Mouse (Mus musculus) urinary bladder, postnatal 25 days (tissue): Measurements from ENCODE around the gene Smim24.

ENCODE experiments used
- DNase-seq: peaks from one replicate; pipeline ENCODE4 v3.0.0; 2022; ENCODE audit warnings: low spot score

The Smim24 gene

GRCm38 (mm10) chr10:81392781-81393185, at the start of gene Smim24:
Gene Smim24 (plus strand): TSS chr10:81393051.
- no peak for DNase-seq

DNA sequence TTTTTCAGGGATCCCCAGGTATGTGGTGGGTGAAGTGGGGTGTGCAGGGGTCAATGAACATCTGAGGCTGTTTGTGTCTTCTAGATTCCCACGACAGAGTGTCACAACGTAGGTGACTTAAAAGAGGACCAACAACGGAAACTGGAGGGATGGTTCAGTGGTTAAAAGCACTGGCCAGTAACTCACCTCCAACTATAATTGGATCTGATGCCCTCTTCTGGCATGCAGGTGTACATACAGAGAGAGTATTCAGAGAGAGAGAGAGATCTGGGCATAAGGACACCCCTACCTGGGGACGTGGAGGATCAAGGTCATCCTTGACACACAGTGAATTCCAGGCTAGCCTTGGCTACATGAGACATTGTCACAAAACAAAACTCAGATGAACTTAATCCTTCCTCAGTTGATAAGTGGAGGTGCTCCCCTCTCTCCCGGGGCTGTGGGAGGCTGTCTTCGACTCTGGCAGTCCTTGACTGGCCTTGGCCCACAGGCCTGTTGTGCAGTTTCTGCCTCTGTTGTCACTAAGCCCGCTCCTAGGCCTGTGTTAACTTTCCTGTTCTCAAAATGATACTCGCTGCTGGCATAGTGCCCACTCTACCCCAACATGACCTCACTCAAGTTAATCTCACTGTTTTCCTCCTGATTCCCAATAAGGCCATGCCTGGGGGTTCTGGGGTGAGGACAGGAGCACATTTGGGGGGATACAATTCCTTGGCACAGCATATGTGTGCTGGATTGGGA, 48.3 kb upstream of the Smim24 start:
- DNase-seq: no peak

DNA sequence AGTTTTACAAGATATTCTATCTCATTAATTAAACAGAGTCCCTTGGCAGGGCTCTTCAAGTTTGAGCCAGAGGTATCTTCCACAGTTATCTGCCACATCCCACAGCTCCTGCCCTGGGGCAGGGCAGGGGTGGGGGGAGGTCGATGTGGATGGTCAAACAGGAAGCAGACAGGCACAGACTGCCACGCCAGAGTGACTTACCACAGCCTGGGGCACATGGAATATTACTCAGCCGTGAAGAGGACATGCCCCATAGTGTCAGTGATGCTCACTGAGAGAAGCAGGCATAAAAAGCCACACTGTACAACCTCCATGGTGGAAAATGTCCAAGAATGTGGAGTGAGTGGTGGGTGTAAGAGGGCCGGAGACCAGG, 47.7 kb upstream of the Smim24 start:
- no peak for DNase-seq

DNA sequence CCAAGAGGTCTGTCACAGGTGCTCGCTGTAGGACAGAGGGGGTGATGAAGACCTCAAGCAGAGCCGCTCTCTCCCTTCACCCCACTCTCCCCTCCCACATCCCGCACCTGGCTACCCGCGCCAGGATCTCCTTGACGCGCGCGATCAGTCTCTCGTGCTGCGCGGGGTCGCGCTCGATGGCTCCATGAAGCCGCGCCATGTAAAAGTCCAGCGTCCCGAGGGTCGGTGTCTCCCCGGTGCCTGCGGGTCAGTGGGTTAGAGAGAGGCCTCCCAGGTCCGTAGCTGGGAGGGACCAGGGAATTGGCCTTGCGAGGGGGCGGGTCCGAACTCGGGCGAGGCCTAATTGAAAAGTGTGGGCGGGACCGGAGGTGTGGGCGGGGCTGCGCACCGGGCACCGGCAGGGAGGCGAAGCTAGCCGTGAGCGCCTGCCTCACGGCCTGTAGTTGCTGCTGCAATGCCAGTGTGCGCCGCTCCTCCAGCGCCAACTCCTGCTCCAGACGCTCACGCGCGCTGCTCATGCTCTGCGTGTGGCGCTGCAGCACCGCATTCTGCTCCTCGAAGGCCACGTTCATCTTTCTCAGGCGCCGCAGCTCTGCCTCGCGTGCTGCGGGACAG, 46.3 kb upstream of the Smim24 start:
- peak; percentile 49 for DNase-seq

- DNase-seq: no peak
Measured at GRCm38 (mm10) chr10:81349146-81349545, 43.7 kb upstream of the Smim24 start.

DNA sequence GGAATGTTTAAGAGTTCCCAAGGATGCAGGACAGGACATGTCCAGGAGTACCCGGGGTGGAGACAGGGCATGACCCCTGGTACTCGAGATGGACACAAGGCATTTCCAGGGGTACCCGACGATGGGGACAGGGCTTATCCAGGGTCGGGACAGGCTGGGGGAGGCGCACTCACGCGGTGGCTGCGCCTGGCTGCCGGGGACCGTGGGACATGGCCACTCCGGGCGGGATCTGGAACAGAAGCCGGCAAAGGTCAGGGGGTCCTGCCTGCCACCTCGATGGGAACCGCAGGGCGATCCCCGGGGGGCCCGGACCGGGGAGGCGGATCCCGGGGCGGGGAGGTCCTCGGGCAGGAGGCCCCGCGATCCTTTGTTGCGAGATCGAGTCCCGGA, 42.9 kb upstream of the Smim24 start:
- DNase-seq: no peak

DNA sequence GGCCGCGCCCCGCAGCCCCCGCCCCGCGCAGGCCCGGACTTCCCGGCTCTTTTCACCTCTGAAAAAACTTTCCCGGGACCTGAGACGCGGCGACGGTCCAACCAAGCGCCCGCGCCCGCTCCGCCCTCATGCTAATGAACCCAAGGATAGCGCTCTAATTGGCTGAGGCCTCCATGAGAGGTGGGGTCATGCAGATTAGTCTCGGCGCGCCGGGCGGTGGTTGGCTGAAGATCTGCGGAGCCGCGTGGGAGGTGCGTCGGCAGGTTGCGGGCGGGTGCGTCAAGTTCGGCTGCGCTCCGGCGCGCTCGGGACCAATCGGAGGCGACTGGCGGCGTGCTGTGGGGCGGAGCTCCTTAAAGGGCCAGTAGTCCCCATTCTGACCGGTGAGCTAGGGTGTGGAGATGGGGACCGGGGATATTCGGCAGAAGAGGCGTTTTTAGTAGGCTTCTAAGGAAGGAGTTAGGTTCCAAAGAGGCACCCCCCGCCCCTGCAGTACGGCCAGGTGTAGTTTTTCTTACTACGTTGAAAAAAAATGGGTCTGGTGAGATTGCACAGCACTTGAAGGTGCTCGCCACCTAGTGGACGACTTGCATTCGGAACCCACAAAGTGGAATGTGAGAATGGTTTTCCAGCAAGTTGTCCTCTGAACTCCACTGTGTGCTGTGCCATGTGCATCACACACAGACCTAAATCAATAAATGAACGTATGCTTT, 42.3 kb upstream of the Smim24 start, which contains the start of gene Hmg20b:
Gene Hmg20b, minus strand, starts transcription at position 130 of the 713 bp plus-strand sequence.
- DNase-seq: peak; percentile 96

DNA sequence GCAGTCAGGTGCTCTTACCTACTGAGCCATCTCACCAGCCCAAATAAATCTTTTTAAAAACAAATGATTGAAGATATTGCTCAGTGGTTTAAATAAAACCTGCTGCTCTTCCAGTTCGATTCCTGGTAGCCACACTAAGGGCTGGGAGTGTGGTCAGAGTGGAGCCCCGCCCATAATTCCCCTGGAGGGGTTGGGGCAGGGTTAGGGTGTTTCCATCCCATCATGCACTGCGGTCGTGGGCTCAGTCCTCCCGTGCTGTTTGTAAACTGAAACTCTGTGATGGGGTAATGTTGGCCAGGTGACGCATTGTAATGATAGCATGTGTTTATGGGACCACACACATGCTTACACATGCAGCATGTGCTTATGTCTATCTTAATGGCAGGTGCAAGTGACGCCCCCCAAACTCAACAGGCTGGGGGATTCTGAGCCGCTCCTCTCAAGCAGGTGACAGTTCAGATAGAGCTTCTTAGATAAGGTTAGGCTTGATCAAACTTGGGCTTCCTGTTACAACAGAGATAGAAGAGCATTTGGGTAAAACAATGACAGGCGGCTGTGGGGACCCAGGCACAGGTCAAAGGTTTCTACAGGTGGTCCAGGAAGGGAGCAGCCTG, 41.1 kb upstream of the Smim24 start:
- DNase-seq: no peak

GRCm38 (mm10) chr10:81354738-81355477, 37.9 kb upstream of the Smim24 start:
- no peak for DNase-seq

GRCm38 (mm10) chr10:81355533-81355932, 37.3 kb upstream of the Smim24 start:
- no peak for DNase-seq

GRCm38 (mm10) chr10:81356352-81356990, 36.4 kb upstream of the Smim24 start:
- no peak for DNase-seq

GRCm38 (mm10) chr10:81356991-81357844, 35.6 kb upstream of the Smim24 start, which contains the start of gene Mfsd12:
Gene Mfsd12 (plus strand): TSS chr10:81357491.
- DNase-seq: peak; percentile 88

DNA sequence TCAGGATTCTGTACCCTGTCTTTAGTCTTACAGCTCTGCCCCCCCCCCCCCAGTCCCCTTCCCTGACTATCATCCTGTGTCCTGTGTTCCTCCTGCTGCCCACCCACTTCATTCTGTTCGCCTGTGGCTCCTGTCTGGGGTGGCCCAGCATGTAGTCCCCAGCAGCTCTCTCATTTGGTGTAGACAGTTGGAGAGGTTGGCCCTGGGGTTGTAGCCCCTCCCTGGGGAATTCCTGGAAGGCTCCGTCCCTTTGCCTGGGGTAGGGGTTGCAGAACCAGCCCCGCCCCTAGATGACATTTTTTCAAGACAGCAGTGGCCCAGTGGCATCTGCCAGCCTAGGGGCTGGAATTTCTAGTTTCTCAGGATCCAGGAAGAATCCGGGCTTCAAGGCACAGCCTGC, 34.6 kb upstream of the Smim24 start:
- DNase-seq: no peak

DNA sequence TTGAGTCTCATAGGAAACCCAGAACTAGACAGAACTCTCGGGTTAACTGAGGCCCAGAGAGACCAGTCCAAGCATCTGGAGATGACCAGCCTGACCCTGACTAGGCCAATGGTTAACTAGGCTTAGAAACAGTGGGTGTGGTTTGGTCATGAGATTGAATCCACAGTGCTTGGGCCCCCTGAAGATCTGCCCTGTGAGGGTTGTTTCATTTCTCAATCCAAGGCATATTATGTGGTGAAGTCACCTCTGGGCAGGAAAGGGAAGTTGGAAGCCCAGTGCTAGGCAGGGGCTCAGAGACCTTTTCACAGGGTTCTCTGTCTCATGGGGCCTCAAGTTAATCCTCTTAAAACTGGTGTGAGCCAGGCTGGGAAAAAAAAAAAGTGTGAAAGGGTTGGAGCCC, 34.0 kb upstream of the Smim24 start:
- DNase-seq: no peak

DNA sequence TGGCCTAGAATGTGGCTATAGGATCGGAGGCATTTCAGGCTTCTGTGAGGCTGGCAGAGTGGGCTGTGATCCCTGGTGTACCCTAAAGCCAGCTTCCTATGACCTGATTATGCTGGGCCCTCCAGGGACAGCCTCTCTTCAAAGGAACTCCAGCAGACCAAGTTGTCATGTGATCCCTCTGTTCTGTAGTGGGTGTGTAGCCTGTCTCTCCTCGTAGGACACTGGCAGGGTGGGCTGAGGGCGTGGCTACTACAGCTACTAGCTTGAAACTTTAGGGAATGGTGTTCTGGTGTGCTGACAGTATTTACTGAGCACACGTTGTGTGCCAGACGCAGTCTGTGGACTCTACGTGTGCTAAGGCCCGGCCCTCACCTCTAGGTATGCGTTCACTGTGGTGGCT, 32.1 kb upstream of the Smim24 start:
- DNase-seq: no peak

- DNase-seq: no peak
Measured at GRCm38 (mm10) chr10:81362336-81362949, 30.4 kb upstream of the Smim24 start.

DNA sequence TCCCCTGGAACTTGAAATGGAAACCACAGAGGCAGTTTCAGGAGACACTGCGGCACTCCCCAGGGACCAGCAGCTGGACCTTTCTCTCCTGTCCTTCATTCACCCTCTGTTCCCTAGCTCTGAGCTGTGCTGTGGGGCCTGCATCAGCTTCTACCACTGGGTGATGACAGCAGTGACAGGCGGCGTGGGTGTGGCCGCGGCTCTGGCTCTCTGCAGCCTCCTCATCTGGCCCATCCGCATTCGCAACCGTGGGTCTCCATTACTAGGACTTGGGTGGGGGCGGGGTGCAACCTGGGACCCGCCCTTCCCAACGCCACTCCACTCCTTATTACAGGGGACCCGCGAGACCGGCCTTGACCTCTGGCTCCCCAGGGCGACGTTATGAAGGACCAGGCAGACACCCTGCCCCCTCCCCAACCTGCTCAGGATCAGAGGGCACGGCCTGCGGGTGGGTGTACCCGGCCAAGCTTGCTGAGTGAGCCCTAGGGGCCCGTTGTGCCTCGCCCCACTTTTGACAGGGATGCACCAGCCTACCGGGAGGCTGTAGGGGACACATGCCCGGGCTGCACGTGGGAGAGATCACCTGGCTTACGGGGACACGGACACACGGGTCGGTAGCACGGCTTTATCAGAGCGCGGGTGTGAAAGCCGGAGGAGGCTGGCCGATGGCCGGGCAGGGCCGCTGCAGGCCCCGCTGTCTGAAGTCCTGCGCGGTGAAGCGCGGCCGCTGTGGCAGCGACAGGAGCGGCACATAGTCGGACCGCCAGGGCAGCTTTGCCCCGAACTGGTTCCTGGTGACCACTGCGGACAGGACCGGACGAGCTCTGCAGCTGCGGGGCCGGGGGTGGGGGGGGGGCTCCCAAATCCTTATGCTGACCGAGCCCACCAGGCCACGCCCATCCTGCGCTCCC, 29.2 kb upstream of the Smim24 start:
- DNase-seq: no peak

GRCm38 (mm10) chr10:81364666-81365065, 28.2 kb upstream of the Smim24 start:
- DNase-seq: no peak

GRCm38 (mm10) chr10:81365073-81365472, 27.8 kb upstream of the Smim24 start:
- no peak for DNase-seq
